Mouse (Mus musculus) spleen, adult 2 months (tissue): ENCODE results near the gene Mtmr14.

ENCODE experiments used
- CTCF ChIP-seq: fragments of 200-500 bp; IDR thresholded peaks from 2 replicates; pipeline ENCODE4 v1.5.1; 2011; ENCODE audit warnings: mild to moderate bottlenecking, inconsistent platforms; ENCODE audit not compliant: insufficient read depth, insufficient read length, insufficient replicate concordance; ENCODE audit errors: extremely low read depth
- POLR2A ChIP-seq: fragments of 200-500 bp; IDR thresholded peaks from 2 replicates; pipeline ENCODE4 v1.6.1; 2011; ENCODE audit warnings: low read depth, low read length, inconsistent platforms

GRCm38 (mm10) chr6:113301350-113301749 lies 63.7 kb downstream of the Mtmr14 start:
- TF ChIP-seq POLR2A (no peak), CTCF (no peak)
